Mouse (Mus musculus) heart, postnatal 0 days (tissue): ENCODE data around the gene Ctla4. TPM values are rescaled to one million over a fixed set of nuclear protein-coding genes. Genes with fewer than 3 reads are reported as not detected.

Source experiments
- ATAC-seq: fragments of 200-750 bp; cut with Nextera tagmentation; 2 replicates; pipeline ENCODE4 v1.8.0; 2017; ENCODE audit warnings: low read depth, moderate number of reproducible peaks, moderate library complexity; ENCODE audit not compliant: insufficient read depth
- DNase-seq: peaks from one replicate; pipeline ENCODE4 v3.0.0-alpha.2; 2016; ENCODE audit warnings: low spot score
- H3K27ac ChIP-seq: fragments of 300-500 bp; sonication (generic); 2 replicates; pipeline ENCODE4 v1.5.1; 2014; ENCODE audit warnings: low read depth, mild to moderate bottlenecking
- H3K27me3 ChIP-seq: fragments of 300-500 bp; sonication (generic); 2 replicates; pipeline ENCODE4 v1.6.1; 2014; ENCODE audit warnings: low read length, mixed read lengths; ENCODE audit not compliant: control insufficient read depth, insufficient read depth
- H3K36me3 ChIP-seq: fragments of 300-500 bp; sonication (generic); replicated peaks from 2 replicates; pipeline ENCODE4 v1.6.1; 2014; ENCODE audit warnings: low read length, mixed read lengths; ENCODE audit not compliant: control insufficient read depth, insufficient read depth
- H3K4me1 ChIP-seq: fragments of 300-500 bp; sonication (generic); 2 replicates; pipeline ENCODE4 v1.6.1; 2014; ENCODE audit warnings: antibody characterized with exemption; ENCODE audit not compliant: control insufficient read depth, insufficient read depth
- H3K4me2 ChIP-seq: fragments of 300-500 bp; sonication (generic); 2 replicates; pipeline ENCODE4 v1.6.1; 2014; ENCODE audit warnings: low read depth, mild to moderate bottlenecking, low read length, moderate library complexity
- H3K4me3 ChIP-seq: fragments of 300-500 bp; sonication (generic); 2 replicates; pipeline ENCODE4 v1.5.1; 2014; ENCODE audit warnings: low read depth, low read length
- H3K9ac ChIP-seq: fragments of 300-500 bp; sonication (generic); replicated peaks from 2 replicates; pipeline ENCODE4 v1.6.1; 2014; ENCODE audit warnings: low read depth, low read length, mixed read lengths
- H3K9me3 ChIP-seq: fragments of 300-500 bp; sonication (generic); replicated peaks from 2 replicates; pipeline ENCODE4 v1.6.1; 2016; ENCODE audit warnings: low read length; ENCODE audit not compliant: control insufficient read depth
- CTCF ChIP-seq: IDR thresholded peaks from 2 replicates; pipeline ENCODE4 v1.5.1; 2016; ENCODE audit warnings: antibody characterized with exemption, control low read depth, low read depth
- EP300 ChIP-seq: IDR thresholded peaks from 2 replicates; pipeline ENCODE4 v1.6.1; 2016; ENCODE audit warnings: antibody characterized with exemption, low read depth
- whole genome bisulfite sequencing: fragments of 180-500 bp; shearing (Covaris S2); extraction: QIAGEN DNeasy Blood & Tissue Kit; methylation state at CpG from one replicate; pipeline ENCODE4 v1.1.7; 2014; 5-methylcytosine and 5-hydroxymethylcytosine counted together
- polyA plus RNA-seq: library from polyadenylated mRNA; unstranded; fragments of >200 nt; fragmentation: Nextera tagmentation; extraction: Ambion mirVana; gene quantifications from 2 replicates; pipeline ENCODE4 v1.2.1, GENCODE M21; 2015
- total RNA-seq: library from RNA; depleted of rRNA; stranded (reverse); fragments of >200 nt; gene quantifications from 2 replicates; pipeline ENCODE4 v1.2.3, GENCODE M21; 2014; ENCODE audit warnings: low replicate concordance

Gene Ctla4
- total and polyA plus RNA-seq, 2 experiments from 2014 or later: not detected

DNA sequence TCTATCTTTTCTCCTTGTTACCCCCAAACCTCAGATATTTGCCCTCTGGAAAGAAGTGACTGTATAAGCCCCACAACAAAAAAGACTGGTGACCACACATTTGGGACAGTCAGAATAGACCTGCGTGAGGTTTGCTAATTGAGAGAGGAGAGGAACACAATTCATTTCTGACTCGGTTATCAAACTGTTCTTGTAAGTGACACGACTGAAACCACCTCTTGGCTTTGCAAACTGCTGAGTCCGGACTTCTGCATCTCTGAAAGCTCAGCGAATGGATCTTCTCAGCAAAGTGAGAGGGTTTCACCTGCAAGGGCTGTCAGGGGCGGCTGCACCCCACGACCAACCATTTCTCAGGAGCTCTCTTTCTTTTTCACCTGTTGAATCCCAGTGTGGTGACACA, 43.6 kb downstream of the Ctla4 start:
- no peak overlapping the region for H3K27ac ChIP-seq
- H3K4me2 ChIP-seq: no peak overlapping the region
- no peaks in the 10 kb centered on the region for H3K27me3 ChIP-seq
- no peaks in the 10 kb centered on the region for H3K36me3 ChIP-seq
- ATAC-seq (no peak), DNase-seq (no peak)
- 79% methylated on average over 7 of the region's 7 CpGs for WGBS
- TF ChIP-seq CTCF (no peak), EP300 (no peak)
- no peaks in the 10 kb centered on the region for H3K4me1 ChIP-seq
- no peak overlapping the region for H3K9ac ChIP-seq
- no peaks in the 10 kb centered on the region for H3K9me3 ChIP-seq
- H3K4me3 ChIP-seq: no peak overlapping the region

DNA sequence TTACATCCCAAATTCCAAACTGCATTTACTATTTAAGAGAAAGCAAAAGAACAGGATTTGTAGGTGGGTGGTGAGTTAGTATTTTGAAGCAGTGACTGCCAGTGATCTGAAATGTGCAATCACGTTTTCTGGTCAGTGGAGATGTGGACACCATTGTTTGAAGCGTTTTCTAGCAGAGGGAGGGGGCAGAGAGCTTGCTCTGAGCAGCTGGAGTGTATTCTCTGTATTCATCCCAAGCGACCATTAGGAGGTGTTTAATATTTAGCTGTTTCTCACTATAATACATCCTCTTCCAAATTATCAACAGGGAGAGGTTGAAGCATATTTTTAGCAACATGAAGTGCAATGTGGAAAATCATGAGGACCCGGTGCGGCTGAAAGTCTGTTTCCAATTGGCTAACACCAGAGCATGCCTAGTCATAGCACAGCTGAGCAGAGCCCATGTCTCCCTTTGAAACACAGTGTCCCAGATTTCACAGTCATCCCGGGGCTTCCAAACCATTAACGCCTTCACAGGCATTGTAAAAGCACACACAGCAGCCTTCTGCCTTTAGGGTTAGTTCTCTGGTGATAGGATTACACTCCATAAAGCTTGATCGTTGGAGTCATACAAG, 49.3 kb downstream of the Ctla4 start:
- DNase-seq (peak; percentile 78), ATAC-seq (peak; percentile 91)
- WGBS: 34% methylated on average over 8 of the region's 8 CpGs
- no peaks in the 10 kb centered on the region for H3K9me3 ChIP-seq
- peak overlapping the region; percentile 54 for H3K27ac ChIP-seq
- H3K36me3 ChIP-seq: no peaks in the 10 kb centered on the region
- no peaks in the 10 kb centered on the region for H3K27me3 ChIP-seq
- H3K4me2 ChIP-seq: peak overlapping the region; percentile 10; the same call in 1 of the 2 replicates
- H3K4me1 ChIP-seq: peaks cover 6% of the 10 kb centered on the region; the same call in 1 of the 2 replicates
- no peak overlapping the region for H3K9ac ChIP-seq
- TF ChIP-seq CTCF: no peak
- no peak for TF ChIP-seq EP300
- H3K4me3 ChIP-seq: no peak overlapping the region

DNA sequence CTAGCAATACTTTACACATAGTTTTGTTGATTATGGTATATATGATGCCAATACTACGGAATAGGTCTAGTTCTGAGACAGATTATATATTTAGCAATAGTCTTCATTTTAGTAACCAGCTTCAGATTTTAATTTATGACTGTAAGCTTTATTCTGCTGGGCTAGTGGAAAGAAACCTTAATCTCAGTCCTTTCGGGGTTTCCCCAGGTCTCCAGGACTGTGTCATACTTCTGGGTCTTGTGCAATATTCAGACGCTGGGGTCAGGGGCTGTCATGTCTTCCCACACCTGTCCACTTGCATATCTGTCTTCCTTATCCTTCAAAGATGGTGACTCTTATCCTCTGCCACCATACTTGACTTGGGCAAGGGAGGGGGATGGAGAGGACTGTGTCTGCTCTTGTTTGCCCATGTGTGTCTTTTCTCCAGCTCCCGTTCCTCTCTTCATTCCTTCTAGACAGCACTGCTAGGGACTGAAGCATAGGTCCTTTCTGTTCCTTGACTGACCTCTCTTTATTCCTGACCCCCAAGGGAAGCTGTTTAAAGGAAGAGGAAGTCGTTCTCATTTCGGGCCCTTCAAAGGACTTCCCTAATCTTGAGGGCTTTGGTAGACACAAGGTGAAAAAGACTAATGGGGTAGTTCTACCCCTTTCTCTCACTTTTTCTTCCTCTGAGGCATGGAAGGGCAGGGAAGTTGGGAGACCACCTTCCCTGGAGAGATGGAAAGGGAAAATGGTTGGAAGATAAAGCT, 50.3 kb downstream of the Ctla4 start:
- ATAC-seq: no peak
- Histone ChIP-seq H3K27ac (no peak overlapping the region), H3K4me1 (peaks cover 6% of the 10 kb centered on the region; the same call in 1 of the 2 replicates), H3K36me3 (no peaks in the 10 kb centered on the region), H3K4me3 (no peak overlapping the region), H3K9me3 (no peaks in the 10 kb centered on the region), H3K4me2 (no peak overlapping the region), H3K9ac (no peak overlapping the region), H3K27me3 (no peaks in the 10 kb centered on the region)
- 77% methylated on average over 6 of the region's 6 CpGs for WGBS
- no peak for DNase-seq
- TF ChIP-seq CTCF (no peak), EP300 (no peak)

DNA sequence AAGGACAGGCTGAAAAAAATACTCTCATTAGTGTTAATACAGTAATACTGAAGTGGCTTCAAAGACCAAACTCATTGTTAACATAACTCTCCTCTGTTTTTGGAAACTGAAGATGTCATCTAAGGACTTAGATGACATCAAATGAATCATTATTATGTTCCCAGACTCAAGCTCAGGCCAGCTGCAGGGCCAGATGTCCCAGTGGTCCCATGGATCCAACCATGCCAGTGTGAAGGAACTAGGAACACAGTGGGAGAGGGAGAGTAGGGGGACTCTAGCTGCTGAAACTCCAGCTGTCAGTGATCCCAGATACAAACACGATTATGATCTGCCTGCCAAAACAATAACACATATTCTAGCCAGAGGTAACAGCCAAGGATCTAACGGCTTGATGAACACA, 51.5 kb downstream of the Ctla4 start:
- DNase-seq: no peak
- Histone ChIP-seq H3K27me3 (no peaks in the 10 kb centered on the region), H3K36me3 (no peaks in the 10 kb centered on the region), H3K4me3 (no peak overlapping the region), H3K9ac (no peak overlapping the region), H3K27ac (no peak overlapping the region), H3K4me2 (no peak overlapping the region), H3K4me1 (peaks cover 6% of the 10 kb centered on the region; the same call in 1 of the 2 replicates), H3K9me3 (no peaks in the 10 kb centered on the region)
- TF ChIP-seq CTCF (no peak), EP300 (no peak)
- 64% methylated on average over 2 of the region's 2 CpGs for WGBS
- no peak for ATAC-seq

DNA sequence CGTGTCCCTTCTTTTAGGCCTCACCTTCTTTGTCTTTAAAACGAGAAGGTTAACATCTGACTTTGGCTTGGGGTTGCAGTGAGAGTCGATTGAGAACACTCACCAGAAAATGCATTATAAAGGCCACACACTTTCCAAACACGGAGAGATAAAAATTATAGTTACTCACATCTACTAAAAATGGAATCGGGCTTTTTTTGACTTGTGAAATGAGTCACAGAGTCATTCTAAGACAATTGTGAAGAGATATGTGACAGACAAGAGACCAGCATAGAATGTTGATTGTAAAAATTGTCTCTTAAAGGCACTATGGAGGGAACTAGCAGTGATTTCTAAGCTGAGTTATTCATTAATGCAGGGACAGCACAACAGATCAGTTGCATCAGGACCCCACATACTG, 52.2 kb downstream of the Ctla4 start:
- Histone ChIP-seq H3K27me3 (no peaks in the 10 kb centered on the region), H3K9ac (no peak overlapping the region), H3K4me1 (peaks cover 6% of the 10 kb centered on the region; the same call in 1 of the 2 replicates), H3K36me3 (no peaks in the 10 kb centered on the region), H3K4me2 (no peak overlapping the region), H3K4me3 (no peak overlapping the region), H3K9me3 (no peaks in the 10 kb centered on the region), H3K27ac (no peak overlapping the region)
- DNase-seq: no peak
- TF ChIP-seq EP300 (no peak), CTCF (no peak)
- 67% methylated on average over 5 of the region's 5 CpGs for WGBS
- no peak for ATAC-seq
